Mouse (Mus musculus): Measurements from ENCODE around the gene Myom1.

DNA sequence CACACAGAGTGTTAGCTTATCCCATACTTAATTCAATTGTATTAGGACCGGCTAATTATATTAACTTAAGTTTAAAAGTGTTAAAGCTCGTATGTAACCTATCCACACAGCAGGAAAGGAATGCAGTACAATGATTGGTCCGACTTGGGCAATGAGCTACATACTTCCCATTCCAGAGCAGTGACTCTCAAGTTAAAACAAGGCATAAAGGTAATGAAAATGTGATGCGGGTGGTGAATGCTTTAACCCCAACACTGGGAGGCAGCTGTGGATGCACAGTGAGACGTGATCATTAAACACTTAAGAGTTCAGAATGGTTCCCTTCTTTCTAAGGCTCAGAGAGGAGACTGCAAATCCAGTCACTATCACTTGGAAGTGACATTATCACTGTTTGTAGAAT is 3.2 kb upstream of the Myom1 start:
- no peak for TF ChIP-seq CTCF (IDR thresholded peaks at IDR 0.05; ENCODE audit: low read depth)
- no peak for TF ChIP-seq EP300 (IDR thresholded peaks at IDR 0.05; ENCODE audit: low read depth)
